Mouse (Mus musculus) forebrain, embryonic 13.5 days (tissue): ENCODE data around the gene Plekhm2. TPM values are rescaled to one million over a fixed set of nuclear protein-coding genes. Genes with fewer than 3 reads are reported as not detected.

Source experiments
- ATAC-seq: fragments of 200-750 bp; cut with Nextera tagmentation; 2 replicates; pipeline ENCODE4 v1.8.0; 2017
- H3K27ac ChIP-seq: fragments of 300-500 bp; sonication (generic); 2 replicates; pipeline ENCODE4 v1.5.1; 2015; ENCODE audit warnings: inconsistent platforms, mild to moderate bottlenecking, moderate library complexity
- H3K27me3 ChIP-seq: fragments of 300-500 bp; sonication (generic); 2 replicates; pipeline ENCODE4 v1.6.1; 2015; ENCODE audit warnings: mild to moderate bottlenecking, inconsistent platforms
- H3K36me3 ChIP-seq: fragments of 300-500 bp; sonication (generic); 2 replicates; pipeline ENCODE4 v1.6.1; 2015; ENCODE audit warnings: mild to moderate bottlenecking, inconsistent platforms; ENCODE audit not compliant: poor library complexity, severe bottlenecking
- H3K4me1 ChIP-seq: fragments of 300-500 bp; sonication (generic); 2 replicates; pipeline ENCODE4 v1.6.1; 2015; ENCODE audit warnings: inconsistent platforms
- H3K4me2 ChIP-seq: fragments of 300-500 bp; sonication (generic); 2 replicates; pipeline ENCODE4 v1.6.1; 2015; ENCODE audit warnings: inconsistent platforms, mild to moderate bottlenecking, moderate library complexity
- H3K4me3 ChIP-seq: fragments of 300-500 bp; sonication (generic); 2 replicates; pipeline ENCODE4 v1.5.1; 2015; ENCODE audit warnings: mild to moderate bottlenecking, inconsistent platforms
- H3K9ac ChIP-seq: fragments of 300-500 bp; sonication (generic); 2 replicates; pipeline ENCODE4 v1.6.1; 2015; ENCODE audit warnings: mild to moderate bottlenecking, inconsistent platforms
- H3K9me3 ChIP-seq: fragments of 300-500 bp; sonication (generic); replicated peaks from 2 replicates; pipeline ENCODE4 v1.6.1; 2016; ENCODE audit warnings: inconsistent platforms
- WGBS: fragments of 180-500 bp; shearing (Covaris S2); methylation state at CpG from one replicate; pipeline ENCODE4 v1.1.7; 2015; 5-methylcytosine and 5-hydroxymethylcytosine counted together
- polyA plus RNA-seq: library from polyadenylated mRNA; unstranded; fragments of >200 nt; fragmentation: Nextera tagmentation; extraction: Ambion mirVana; gene quantifications from 2 replicates; pipeline ENCODE4 v1.2.1, GENCODE M21; 2015

Plekhm2 gene
- polyA plus RNA-seq, 1 experiment from 2014 or later = 6.1 TPM

GRCm38 (mm10) chr4:141681767-141682166 is 17.1 kb upstream of the Plekhm2 start:
- no peak overlapping the region for H3K27ac ChIP-seq
- H3K27me3 ChIP-seq = no peaks in the 10 kb centered on the region
- H3K9ac ChIP-seq = no peak overlapping the region
- no peaks in the 10 kb centered on the region for H3K9me3 ChIP-seq
- no peak for ATAC-seq
- H3K4me3 ChIP-seq = no peak overlapping the region
- peaks cover 50% of the 10 kb centered on the region for H3K36me3 ChIP-seq
- no peak overlapping the region for H3K4me2 ChIP-seq
- H3K4me1 ChIP-seq = no peaks in the 10 kb centered on the region
- 65% methylated on average over 7 of the region's 7 CpGs for WGBS

GRCm38 (mm10) chr4:141680892-141681291 is 16.2 kb upstream of the Plekhm2 start:
- Histone ChIP-seq H3K27ac (no peak overlapping the region), H3K27me3 (no peaks in the 10 kb centered on the region), H3K9me3 (no peaks in the 10 kb centered on the region), H3K9ac (no peak overlapping the region), H3K4me1 (no peaks in the 10 kb centered on the region), H3K4me2 (no peak overlapping the region), H3K4me3 (no peak overlapping the region), H3K36me3 (peaks cover 42% of the 10 kb centered on the region)
- ATAC-seq = no peak
- 82% methylated on average over 12 of the region's 12 CpGs for WGBS

GRCm38 (mm10) chr4:141679016-141679415 is 14.3 kb upstream of the Plekhm2 start:
- no peaks in the 10 kb centered on the region for H3K27me3 ChIP-seq
- ATAC-seq = no peak
- 89% methylated on average over 2 of the region's 2 CpGs for WGBS

GRCm38 (mm10) chr4:141676462-141676979 is 11.8 kb upstream of the Plekhm2 start:
- no peaks in the 10 kb centered on the region for H3K27me3 ChIP-seq
- peaks cover 8% of the 10 kb centered on the region for H3K36me3 ChIP-seq
- WGBS = 85% methylated on average over 5 of the region's 5 CpGs
- H3K9ac ChIP-seq = no peak overlapping the region
- no peak overlapping the region for H3K4me3 ChIP-seq
- H3K4me2 ChIP-seq = no peak overlapping the region
- H3K27ac ChIP-seq = no peak overlapping the region
- H3K4me1 ChIP-seq = no peaks in the 10 kb centered on the region
- no peaks in the 10 kb centered on the region for H3K9me3 ChIP-seq
- ATAC-seq = no peak

More at GRCm38 (mm10) chr4:141679016-141679415, 14.3 kb upstream of the Plekhm2 start:
- no peaks in the 10 kb centered on the region for H3K4me1 ChIP-seq
- no peak overlapping the region for H3K27ac ChIP-seq
- peaks cover 23% of the 10 kb centered on the region for H3K36me3 ChIP-seq
- no peak overlapping the region for H3K9ac ChIP-seq
- H3K9me3 ChIP-seq = no peaks in the 10 kb centered on the region
- no peak overlapping the region for H3K4me2 ChIP-seq
- H3K4me3 ChIP-seq = no peak overlapping the region

- Histone ChIP-seq H3K4me3 (no peak overlapping the region), H3K4me2 (no peak overlapping the region), H3K4me1 (no peaks in the 10 kb centered on the region), H3K27ac (no peak overlapping the region), H3K9me3 (no peaks in the 10 kb centered on the region), H3K9ac (no peak overlapping the region), H3K27me3 (no peaks in the 10 kb centered on the region), H3K36me3 (no peaks in the 10 kb centered on the region)
- 80% methylated on average over 13 of the region's 13 CpGs for WGBS
- no peak for ATAC-seq
Observed at GRCm38 (mm10) chr4:141672325-141672724, 7.6 kb upstream of the Plekhm2 start.

GRCm38 (mm10) chr4:141671389-141671788 is 6.7 kb upstream of the Plekhm2 start:
- 81% methylated on average over 4 of the region's 4 CpGs for WGBS
- Histone ChIP-seq H3K4me2 (no peak overlapping the region), H3K27ac (no peak overlapping the region), H3K36me3 (no peaks in the 10 kb centered on the region), H3K4me3 (no peak overlapping the region), H3K27me3 (no peaks in the 10 kb centered on the region), H3K9me3 (no peaks in the 10 kb centered on the region), H3K4me1 (no peaks in the 10 kb centered on the region), H3K9ac (no peak overlapping the region)
- ATAC-seq = no peak

- Histone ChIP-seq H3K27ac (no peak overlapping the region), H3K36me3 (no peaks in the 10 kb centered on the region), H3K4me1 (no peaks in the 10 kb centered on the region), H3K4me3 (no peak overlapping the region), H3K9ac (no peak overlapping the region), H3K9me3 (no peaks in the 10 kb centered on the region), H3K27me3 (no peaks in the 10 kb centered on the region), H3K4me2 (no peak overlapping the region)
- 92% methylated on average over 18 of the region's 18 CpGs for WGBS
- no peak for ATAC-seq
Observed at GRCm38 (mm10) chr4:141669898-141670712, 5.4 kb upstream of the Plekhm2 start.

GRCm38 (mm10) chr4:141664011-141664745 is 521 bp downstream of the Plekhm2 start:
- Histone ChIP-seq H3K4me3 (peak overlapping the region; percentile 83), H3K9me3 (no peaks in the 10 kb centered on the region), H3K9ac (peak overlapping the region; percentile 94), H3K27ac (peak overlapping the region; percentile 59), H3K27me3 (no peaks in the 10 kb centered on the region), H3K36me3 (peaks cover 20% of the 10 kb centered on the region), H3K4me1 (peaks cover 15% of the 10 kb centered on the region), H3K4me2 (peak overlapping the region; percentile 89)
- peak; percentile 87 for ATAC-seq
- WGBS = 1% methylated on average over 45 of the region's 60 CpGs

- Histone ChIP-seq H3K36me3 (peaks cover 27% of the 10 kb centered on the region), H3K4me3 (peak overlapping the region; percentile 83), H3K27ac (peak overlapping the region; percentile 59), H3K27me3 (no peaks in the 10 kb centered on the region), H3K4me2 (peak overlapping the region; percentile 89), H3K4me1 (peaks cover 15% of the 10 kb centered on the region), H3K9me3 (no peaks in the 10 kb centered on the region), H3K9ac (peak overlapping the region; percentile 94)
- WGBS = 5% methylated on average over 36 of the region's 47 CpGs
- peak; percentile 14 for ATAC-seq
Observed at GRCm38 (mm10) chr4:141663122-141663931, 1.4 kb downstream of the Plekhm2 start.

GRCm38 (mm10) chr4:141660884-141661283 is 3.8 kb downstream of the Plekhm2 start:
- 88% methylated on average over 11 of the region's 11 CpGs for WGBS
- ATAC-seq = no peak
- 0 out of 2 replicates have a peak overlapping the region, but pooled peaks have one; percentile 13 for H3K9ac ChIP-seq

GRCm38 (mm10) chr4:141659739-141660138 is 5.0 kb downstream of the Plekhm2 start:
- Histone ChIP-seq H3K4me1 (peaks cover 12% of the 10 kb centered on the region), H3K4me2 (no peak overlapping the region), H3K4me3 (no peak overlapping the region), H3K9me3 (no peaks in the 10 kb centered on the region), H3K36me3 (peaks cover 38% of the 10 kb centered on the region), H3K27ac (no peak overlapping the region), H3K27me3 (no peaks in the 10 kb centered on the region), H3K9ac (no peak overlapping the region)
- 76% methylated on average over 4 of the region's 4 CpGs for WGBS
- no peak for ATAC-seq

More at GRCm38 (mm10) chr4:141660884-141661283, 3.8 kb downstream of the Plekhm2 start:
- Histone ChIP-seq H3K4me3 (no peak overlapping the region), H3K27me3 (no peaks in the 10 kb centered on the region), H3K4me1 (peaks cover 15% of the 10 kb centered on the region), H3K9me3 (no peaks in the 10 kb centered on the region), H3K27ac (no peak overlapping the region), H3K4me2 (no peak overlapping the region), H3K36me3 (peaks cover 35% of the 10 kb centered on the region)
